Mouse (Mus musculus) CH12.LX (cell line): ENCODE data around the gene Fcnb.

Experiments used
- CTCF ChIP-seq, 2 experiments: IDR thresholded peaks in 1 of 2; conservative IDR thresholded peaks in 1 of 2; 2 replicates each; pipeline ENCODE4 v1.5.1; 2011 to 2012; ENCODE audit warnings: low read depth in 2 of 2, low read length in 2 of 2, improper control_type of control experiment in 1 of 2, inconsistent platforms in 1 of 2, mild to moderate bottlenecking in 1 of 2, moderate library complexity in 1 of 2
- ELF1 ChIP-seq: IDR thresholded peaks from 2 replicates; pipeline ENCODE4 v1.6.1; 2014; ENCODE audit warnings: low read depth, mild to moderate bottlenecking, inconsistent platforms, low read length, improper control_type of control experiment
- EP300 ChIP-seq: IDR thresholded peaks from 2 replicates; pipeline ENCODE4 v1.6.1; 2011; ENCODE audit warnings: low read length, improper control_type of control experiment
- HCFC1 ChIP-seq: IDR thresholded peaks from 2 replicates; pipeline ENCODE4 v1.6.1; 2012; ENCODE audit warnings: low read depth, mild to moderate bottlenecking, inconsistent platforms, low read length, improper control_type of control experiment
- KAT2A ChIP-seq: IDR thresholded peaks from 2 replicates; pipeline ENCODE4 v1.6.1; 2012; ENCODE audit warnings: low read length, improper control_type of control experiment, inconsistent platforms; ENCODE audit not compliant: insufficient replicate concordance
- MAX ChIP-seq: IDR thresholded peaks from 2 replicates; pipeline ENCODE4 v1.6.1; 2011; ENCODE audit warnings: low read length, improper control_type of control experiment
- POLR2A ChIP-seq: IDR thresholded peaks from 2 replicates; pipeline ENCODE4 v1.6.1; 2011; ENCODE audit warnings: low read depth, mild to moderate bottlenecking, improper control_type of control experiment, low read length
- RCOR1 ChIP-seq: conservative IDR thresholded peaks from 2 replicates; pipeline ENCODE4 v1.6.1; 2012; ENCODE audit warnings: low read depth, mild to moderate bottlenecking, inconsistent platforms, low read length, improper control_type of control experiment
- TBP ChIP-seq: conservative IDR thresholded peaks from 2 replicates; pipeline ENCODE4 v1.6.1; 2011; ENCODE audit warnings: low read depth, low read length, improper control_type of control experiment
- TCF12 ChIP-seq: IDR thresholded peaks from 2 replicates; pipeline ENCODE4 v1.6.1; 2014; ENCODE audit warnings: low read depth, mild to moderate bottlenecking, inconsistent platforms, low read length, improper control_type of control experiment
- USF1 ChIP-seq: IDR thresholded peaks from 2 replicates; pipeline ENCODE4 v1.6.1; 2014; ENCODE audit warnings: low read depth, mild to moderate bottlenecking, inconsistent platforms, low read length, improper control_type of control experiment
- ZNF384 ChIP-seq: IDR thresholded peaks from 2 replicates; pipeline ENCODE4 v1.6.1; 2012; ENCODE audit warnings: low read depth, low read length, improper control_type of control experiment, inconsistent platforms

DNA sequence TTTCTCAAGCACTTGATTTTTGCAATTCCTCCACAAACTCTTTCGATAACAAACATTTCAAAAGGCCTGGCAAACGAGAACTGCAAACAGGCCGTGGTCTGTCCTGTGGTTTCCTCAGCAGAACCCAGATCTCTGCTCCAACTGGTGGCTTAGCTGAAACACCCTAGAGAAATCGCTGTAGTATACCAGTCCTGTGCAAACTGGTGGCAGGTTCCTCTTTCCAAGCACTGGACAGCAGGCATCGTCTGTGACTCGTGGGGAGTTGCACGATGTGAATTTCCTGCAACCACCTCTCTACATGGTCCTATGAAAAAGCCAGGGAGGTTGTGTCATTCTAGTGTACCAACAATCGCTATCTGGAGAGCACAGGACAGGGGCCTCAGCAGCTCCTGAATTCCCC is 7.4 kb upstream of the Fcnb start:
- TF ChIP-seq TCF12 (no peak), EP300 (no peak), POLR2A (no peak), ELF1 (no peak), HCFC1 (no peak), MAX (no peak), USF1 (no peak), ZNF384 (no peak), RCOR1 (no peak), CTCF (conservative IDR thresholded peaks at IDR 0.05 in 1 of 2, IDR thresholded peaks at IDR 0.05 in 1 of 2; ENCODE audit: low read depth in 2 of 2, low read length in 2 of 2) (no peak), KAT2A (no peak), TBP (no peak)
